Mouse (Mus musculus) left cerebral cortex, adult 18-20 months (tissue): ENCODE measurements around the gene Gm9999. TPM values are rescaled to one million over a fixed set of nuclear protein-coding genes. Genes with fewer than 3 reads are reported as not detected.

ENCODE experiments used
- DNase-seq, 2 experiments: peaks; one replicate each; pipeline ENCODE4 v3.0.0; 2021 to 2022; ENCODE audit warnings: low spot score in 2 of 2, mixed read lengths in 1 of 2
- total RNA-seq, 2 experiments: library from RNA; stranded (reverse); gene quantifications; 2 replicates each; pipeline ENCODE4 v1.2.3; 2021

Gm9999 gene
- total RNA-seq, 2 experiments from 2014 or later, result not detected

DNA sequence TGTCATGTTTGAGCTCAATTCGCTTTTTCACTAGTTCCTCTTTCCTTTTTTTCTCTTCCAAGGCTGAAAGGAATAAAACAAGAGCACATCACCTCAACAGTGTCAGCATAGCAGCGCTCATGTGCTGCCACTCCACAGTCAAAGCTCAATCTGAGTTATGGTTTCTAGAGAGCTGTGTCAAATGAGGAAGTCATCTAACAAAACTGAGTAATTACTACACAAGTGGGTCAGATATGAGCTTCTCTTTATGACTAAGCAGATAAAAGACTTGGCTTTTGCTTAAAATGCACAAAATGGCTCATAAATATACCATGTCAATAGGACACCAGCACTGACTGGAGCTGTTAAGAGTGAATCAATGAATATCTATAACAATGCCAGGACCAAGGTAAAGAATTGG lies 15.6 kb downstream of the Gm9999 start:
- no peak for DNase-seq

DNA sequence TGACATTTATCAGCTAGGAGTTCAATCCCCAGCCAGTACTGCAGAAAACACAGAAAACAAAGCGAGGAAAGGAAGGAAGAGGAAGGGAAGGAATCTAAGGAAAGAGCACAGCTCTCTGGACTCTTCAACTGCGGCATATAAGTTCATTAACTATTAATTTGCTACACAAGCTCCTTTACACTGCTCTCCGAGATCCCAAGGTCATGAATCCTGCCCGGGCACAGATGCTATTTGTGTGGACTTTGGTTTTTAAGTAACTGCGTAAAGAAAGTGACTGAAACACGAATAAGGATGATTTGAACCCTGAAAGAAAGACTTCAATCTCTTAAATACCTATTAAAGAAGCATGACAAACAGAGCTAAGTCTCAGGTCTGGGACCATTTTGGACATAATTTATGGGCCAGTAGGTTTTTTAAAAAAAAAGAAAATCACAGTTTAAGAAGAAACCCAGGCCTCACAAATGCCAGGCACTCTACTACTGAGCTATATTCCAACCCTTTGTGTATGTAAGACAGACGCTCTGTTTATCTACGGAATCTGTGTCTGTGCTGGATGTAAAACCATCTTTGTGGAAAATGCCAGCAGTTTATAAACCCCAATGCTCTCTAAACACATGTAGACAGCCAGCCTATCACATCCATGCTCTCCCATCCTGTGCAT lies 16.7 kb downstream of the Gm9999 start:
- no peak for DNase-seq

DNA sequence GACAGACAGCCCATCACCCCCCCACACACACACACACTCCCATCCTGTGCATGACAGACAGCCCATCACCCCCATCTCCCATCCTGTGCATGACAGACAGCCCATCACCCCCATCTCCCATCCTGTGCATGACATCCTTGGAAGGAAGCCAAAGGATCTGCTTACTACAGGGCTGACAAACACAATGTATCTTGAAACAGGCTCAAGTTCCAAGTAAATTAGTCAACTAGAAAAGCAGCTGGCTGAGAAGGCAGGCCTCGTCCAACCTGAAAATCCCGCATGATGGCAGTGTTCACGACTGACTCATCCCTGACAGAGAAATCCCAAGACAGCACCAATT lies 17.2 kb downstream of the Gm9999 start:
- DNase-seq, result no peak

DNA sequence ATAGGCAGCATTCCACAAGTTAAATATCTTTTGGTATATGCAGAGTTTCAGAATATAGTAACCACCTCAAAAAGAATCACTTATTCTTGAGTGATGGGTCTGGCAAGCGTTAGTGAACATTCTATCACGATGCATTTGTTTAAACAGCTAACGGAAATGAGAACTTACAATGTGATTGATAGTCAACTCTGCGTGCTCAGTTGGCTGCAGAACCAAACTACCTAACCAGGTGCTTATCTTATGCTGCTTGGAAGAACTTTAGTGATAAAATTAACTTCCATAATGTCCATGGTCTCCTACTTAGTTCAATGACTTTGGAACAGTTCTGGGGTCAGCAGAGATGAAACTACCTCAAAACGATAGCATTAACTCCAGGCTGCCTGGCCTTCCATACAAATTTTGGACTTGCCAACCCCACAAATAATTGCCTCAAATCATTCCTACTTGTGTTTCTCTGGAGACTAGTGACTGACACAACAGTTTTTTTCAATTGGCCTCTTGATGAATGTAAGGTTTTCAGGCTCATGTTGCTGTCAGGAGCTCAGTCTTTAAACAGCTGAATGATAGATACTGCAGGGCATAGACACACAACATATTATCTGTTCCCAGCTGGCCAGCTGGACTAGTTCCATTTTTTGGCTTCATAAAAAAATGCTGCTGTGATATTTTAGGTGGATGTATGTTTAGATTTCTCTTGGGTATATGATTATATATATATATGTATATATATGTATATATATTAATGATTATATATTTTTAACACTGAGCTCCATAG lies 17.9 kb downstream of the Gm9999 start:
- DNase-seq, result no peak

DNA sequence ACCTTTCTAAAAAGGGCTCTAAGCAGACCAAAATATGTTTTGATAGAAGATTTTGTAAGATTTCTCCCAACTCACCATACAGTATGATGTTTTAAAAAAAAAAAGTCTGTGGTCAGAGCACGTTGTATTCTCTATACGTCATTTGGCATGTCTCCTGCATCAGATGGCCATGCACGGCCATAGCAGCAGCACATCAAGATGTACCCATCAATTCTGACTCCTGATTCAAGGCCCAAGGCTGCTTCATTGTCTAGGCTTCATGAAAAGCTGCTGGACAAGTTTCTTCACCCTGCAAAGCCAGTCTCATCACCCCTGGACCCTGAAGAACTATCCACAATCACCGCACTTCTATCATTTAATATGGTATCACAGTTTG lies 18.5 kb downstream of the Gm9999 start:
- no peak for DNase-seq

DNA sequence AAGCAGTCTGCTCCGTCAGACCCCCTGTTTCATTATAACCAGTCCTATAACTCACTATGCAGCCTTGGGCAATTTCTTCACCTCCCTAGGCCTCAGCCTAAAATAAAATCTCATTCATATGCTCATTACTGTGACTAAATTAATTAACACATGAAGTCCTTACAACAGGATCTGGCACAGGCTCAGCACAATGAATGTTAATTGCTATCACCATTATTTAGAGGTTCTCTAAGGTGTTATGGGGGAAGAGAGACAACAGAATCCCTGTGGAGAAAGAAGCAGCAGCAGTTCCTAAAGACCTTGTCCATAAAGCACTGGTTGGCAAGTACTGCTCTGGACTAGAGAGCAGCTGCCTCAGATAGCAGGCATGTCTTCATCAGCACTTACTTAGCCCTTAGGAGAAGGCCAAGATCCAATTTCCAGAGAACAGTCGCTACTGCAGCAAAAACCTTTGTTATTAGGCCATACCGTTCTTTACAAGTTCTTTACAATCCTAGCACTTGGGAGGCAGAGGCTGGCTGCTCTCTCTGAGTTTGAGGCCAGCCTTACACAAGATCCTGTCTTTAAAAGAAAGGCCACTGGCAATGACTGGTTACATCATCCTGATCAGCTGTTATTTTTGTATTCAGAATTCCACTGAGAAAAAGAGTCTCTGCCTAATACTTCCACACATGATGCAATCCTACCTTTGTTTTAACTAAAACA lies 20.2 kb downstream of the Gm9999 start:
- no peak for DNase-seq

DNA sequence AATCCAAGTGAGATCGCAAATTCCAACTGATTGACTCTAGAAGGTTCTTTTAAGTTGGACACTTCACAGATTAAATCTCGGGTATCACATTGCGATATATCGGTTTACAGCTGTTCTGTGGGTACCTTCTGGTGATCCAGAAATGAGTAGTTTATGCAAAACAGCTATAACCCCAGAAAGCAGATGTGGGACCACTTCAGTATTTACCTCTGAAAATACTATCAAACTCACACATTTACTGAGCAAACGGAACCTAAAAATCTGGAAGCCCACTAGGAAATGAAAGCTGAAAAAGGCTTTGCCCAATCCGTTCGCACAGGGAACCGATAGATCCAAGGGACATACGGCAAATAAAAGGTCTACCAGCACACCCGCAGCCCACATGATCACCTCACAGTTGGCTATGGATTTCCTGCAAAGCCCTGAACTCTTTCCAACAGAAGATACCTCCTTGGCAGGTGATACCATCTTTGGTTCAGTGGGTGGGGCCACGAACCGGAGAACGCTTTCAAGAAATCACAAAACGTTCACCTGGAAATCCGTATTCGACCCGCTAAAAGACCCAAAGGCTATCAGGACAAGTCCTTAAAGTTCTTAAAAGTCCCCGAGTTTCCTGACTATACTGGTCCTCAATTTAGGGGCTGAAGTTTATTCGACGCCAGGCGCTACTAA lies 23.9 kb downstream of the Gm9999 start:
- no peak for DNase-seq

DNA sequence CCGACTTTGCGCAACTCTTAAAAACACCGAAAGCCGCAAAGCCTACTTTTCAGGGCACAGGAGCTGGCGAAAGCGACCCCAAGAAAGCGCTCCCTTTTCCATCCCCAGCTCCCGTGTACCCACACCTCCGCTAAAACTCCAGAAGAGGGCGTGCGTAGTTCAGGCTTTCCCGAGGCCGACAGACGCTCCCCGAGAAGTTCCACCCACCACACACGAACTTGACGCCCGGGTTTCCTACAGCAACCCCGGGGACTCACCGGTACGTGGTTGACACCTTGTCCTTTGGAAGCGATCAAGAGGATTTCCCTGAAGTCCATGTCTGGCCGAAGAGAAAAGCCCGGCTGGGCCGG lies 24.4 kb downstream of the Gm9999 start:
- DNase-seq, result no peak

DNA sequence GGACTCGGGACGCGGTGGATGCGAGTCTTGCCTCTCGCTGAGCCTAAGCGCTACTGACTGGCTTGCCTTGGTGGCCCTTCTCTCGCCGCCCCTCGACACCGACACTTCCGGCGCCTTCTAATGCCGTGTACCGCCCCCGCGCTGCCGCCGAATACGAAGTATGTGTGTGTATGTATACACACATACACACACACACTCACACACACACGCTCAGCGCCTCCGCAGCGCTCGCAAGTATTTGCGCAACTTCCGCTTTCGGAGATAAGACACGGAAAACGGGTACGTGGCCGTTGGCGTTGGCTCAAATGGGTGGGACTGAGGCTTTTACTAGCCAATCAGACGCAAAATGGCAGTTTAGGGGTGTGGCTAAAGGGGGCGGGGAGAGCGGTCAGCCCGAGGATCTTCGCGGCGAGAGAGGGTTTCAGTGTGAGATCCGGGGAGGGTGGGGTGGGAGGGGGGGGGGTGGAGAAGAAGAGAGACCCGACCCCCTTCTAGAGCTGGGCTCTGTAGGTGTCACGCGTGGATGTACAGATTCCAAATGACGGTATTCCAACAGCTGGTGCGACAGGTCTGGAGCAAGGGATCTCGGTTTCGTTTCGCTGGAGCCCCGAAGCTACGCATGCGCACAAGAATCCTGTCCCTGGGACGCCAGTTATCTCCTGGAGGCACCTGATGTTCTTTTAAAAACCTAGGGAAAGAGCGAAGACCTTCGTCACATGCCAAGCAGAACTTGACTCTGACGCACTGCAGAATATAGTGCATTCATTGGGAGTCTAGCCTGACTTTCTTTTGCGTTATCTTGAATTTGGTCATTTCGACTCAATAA lies 25.0 kb downstream of the Gm9999 start, which contains the start of gene Spty2d1:
Gene Spty2d1, minus strand, starts transcription at position 244 of the 826 bp plus-strand sequence.
- peak; percentile 99 for DNase-seq

DNA sequence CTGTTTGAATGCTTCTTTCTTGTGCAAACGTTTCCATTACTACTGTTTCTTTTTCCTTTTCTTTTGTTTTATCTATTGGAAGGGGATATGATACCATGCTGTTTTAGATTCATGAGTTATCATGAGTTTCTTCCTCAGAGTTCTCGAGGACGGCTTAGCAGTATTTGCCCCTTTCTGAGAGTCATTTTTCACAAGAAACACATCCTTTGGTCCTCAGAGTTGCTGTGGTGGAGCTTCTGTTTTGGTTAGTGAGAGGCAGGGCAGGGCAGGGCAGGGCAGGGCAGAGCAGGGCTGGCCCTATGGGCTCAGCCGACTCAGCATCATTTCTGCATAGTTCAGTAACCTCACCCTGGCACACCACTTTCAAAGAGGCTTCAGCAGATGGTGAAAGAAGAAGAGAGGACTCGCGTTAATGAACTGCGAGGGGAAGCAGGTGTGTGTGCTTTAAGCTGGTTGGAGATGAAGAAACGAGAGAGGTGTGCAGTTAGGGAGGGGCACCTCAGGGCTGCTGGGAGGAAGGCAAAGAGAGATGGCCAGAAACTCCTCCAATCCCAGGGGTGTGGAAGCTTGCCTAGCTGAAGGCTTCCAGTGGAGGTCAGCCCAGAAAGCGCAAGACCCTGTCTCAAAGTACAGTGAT lies 29.9 kb downstream of the Gm9999 start:
- DNase-seq, result no peak

DNA sequence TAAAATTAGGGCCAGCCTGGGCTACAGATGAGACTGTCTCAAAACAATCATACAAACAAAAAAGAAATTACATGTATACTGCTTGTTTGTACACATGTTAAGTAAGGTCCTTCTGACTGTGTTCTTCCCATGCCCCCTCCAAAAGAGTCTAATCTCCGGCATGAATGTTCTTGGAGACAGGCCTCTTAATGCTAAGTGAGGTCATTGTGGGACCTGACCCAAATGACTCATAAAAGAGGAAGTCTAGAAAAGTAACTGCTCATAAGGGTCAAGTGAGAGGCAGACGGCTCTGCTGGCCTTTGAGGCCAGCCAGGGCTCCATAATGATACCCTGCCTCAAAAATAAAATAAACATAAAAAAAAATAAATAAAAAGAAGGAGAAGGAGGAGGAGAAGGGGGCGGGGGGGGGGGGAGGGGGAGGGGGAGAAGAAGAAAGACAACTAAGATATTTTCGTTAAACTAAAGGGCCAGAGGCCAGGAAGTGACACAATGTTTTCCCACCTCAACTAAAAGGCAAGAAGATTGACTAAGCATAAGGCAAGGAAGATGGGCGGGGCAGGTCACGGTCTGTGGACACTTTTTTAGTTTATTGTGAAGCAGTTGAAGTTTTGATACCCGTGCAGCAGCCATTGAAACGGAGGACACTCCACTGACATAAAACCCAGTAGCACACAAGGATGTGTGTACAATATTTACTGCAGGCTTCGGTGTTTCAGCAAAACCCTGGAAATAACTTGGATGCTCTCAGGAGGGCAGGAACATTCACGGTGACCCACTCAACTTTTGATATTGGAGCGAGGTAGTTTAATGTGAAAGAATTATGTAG lies 31.4 kb downstream of the Gm9999 start:
- DNase-seq, result no peak

DNA sequence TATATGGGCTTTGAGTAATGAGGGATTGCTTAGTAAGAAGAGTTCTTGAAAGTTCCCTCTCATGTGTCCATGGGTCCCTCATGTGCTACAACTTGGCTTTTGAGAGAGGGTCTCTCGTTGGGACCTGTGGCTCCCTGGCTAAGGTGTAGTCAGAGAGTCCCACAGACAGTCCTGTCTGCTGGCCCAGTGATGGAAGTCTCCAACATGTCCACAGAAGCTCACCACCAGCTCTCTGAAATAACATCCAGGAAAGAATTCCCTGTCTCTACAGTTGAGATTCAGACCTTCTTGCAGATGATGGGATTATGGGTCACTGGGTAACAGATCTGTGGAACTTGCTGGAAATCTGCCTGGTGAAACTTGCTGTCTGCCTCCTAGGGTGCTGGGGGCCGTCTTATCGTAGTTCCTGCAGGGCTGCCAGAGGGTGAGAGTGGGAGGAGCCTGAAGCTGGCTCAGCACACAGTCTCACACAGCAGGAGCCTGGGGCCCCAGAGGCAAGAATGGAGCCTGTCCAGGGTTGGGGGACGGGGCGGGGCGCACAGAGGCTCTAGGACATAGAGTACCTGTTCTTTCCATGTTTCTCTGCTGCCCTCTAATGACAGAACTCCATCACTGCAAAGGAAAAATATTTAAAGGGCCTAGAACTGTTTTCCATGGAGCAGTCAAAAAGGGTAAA lies 32.1 kb downstream of the Gm9999 start:
- peak; percentile 63 to 66 for DNase-seq

DNA sequence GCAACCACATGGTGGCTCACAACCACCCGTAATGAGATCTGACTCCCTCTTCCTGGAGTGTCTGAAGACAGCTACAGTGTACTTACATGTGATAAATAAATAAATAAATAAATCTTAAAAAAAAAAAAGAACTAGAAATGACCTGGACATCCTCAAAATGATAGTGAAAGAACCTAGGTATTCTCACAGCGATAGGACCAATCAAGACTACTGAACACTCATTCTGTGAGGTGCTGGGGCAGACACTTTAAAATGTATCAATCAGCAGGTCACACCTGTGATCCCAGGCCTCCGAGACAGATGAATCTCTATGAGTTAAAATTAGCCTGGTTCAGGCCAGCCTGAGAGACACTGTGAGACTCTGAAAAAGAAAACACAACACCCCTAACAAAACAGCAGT lies 33.2 kb downstream of the Gm9999 start:
- no peak for DNase-seq

DNA sequence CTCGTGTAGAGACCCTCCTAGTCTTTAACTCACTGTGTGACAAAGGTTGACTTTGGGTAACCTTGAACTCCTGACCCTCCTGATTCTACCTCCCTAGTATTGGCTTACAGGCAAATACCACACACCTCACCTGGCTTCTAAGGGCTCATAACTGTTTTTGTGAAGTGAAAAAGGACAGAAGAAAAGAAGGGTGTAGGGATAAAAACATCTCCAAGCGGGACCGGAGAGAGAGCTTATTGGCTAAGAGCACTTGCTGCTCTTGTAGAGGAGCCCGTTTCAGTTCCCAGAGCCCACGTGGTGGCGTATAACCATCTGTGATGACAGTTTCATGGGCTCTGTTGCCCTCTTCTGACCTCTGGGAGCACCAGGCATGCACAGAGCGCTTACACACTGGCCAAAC lies 33.8 kb downstream of the Gm9999 start:
- DNase-seq, result no peak

DNA sequence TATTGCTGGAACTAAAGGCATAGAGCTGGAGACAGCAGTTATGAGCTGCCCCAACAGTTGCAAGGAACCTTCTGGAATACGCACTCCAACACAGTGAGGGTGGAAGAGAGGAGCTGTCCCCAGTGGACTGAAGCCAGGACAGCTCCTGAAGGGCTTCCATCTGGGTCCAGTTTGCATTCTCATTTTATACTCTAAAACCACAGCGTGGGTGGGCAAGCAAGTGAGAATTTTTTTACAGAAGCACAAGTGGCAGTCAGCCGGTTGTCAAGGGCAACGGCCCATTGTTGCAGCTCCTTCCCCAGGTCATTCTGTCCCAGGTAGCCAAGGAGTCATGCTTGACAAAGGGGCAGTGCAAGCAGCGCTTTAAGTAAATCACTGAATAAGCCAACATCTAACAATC lies 36.3 kb downstream of the Gm9999 start:
- peak; percentile 61 to 72 for DNase-seq

DNA sequence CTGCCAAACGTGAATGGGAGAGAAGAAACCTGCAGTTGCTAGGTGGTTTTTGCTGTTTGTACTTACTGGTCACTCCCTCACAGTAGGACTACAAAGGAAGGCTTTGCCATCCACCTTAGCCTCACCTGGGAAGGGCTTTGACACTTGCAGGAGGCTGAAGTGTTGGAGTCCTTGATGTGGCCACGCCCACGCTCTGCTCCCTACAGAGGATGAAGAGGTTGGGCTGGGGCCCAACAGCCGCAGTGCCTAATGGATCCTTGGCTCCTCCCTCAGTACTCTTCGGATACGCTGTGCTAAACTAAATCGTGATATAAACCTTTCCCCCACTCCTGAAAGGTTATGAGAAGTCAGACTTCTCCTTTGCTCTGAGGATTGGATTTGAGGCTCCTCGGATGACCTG lies 37.6 kb downstream of the Gm9999 start:
- DNase-seq, result no peak

DNA sequence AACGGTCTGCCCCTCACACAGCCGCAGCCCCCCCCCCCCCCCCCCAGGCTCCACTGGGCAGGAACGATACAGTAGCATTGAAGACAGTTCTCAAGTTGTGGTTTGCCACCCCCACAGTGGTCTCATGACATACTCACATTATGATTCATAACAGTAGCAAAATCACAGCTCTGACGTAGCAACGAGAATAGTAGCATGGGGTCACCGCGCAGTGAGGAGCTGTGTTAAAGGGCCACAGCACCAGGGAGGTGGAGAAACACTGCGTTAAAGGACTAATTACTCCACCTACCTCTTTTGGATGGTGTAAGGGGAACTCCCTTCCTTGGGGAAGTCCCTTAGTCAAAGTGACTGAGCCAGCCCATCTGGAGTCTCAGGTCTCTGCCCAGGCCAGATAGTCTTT lies 39.1 kb downstream of the Gm9999 start:
- DNase-seq, result no peak

DNA sequence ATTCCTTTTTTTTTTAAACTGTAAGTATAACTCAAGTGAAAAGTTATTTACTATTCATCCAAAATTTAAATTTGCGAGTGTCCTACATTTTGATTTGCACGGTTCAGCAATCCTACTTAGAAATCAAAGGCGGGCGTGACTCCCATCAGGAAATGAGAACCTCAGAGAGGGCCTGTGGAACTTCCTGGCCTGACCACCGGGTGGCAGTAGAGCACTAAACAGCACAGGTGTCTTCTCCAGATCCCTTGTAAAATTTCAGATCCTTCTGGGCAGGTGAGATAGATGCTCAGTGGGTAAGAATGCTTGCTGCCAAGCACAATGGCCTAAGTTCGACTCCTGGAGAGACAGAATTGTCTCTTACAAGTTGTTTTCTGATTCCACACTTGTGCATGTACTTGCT lies 40.1 kb downstream of the Gm9999 start:
- peak; percentile 84 to 92 for DNase-seq

DNA sequence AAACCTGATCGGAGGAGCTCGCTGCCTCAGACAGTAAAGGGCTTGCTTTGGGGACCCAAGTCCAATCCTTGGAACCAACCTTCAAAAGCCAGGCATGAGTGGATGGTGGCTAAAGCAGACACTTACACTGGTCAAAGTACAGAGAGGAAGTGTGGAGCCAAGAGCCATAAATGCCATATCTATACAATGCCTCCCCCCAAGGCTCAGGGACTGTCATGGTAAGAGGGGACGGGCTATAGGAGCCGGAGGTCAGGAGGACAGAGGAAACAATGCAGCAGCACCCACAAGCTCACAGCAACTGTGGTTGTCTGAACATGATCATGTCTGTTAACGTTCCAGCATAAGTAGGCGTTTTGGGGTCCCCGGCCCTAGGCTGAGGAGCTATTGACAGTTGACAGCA lies 41.1 kb downstream of the Gm9999 start:
- no peak for DNase-seq
